Mouse (Mus musculus) embryonic stem cell, embryonic (primary cell): Measurements from ENCODE around the gene Fgfr2.

ENCODE experiments used
- CTCF ChIA-PET, 4 experiments: fragments of 300-600 bp in 2 of 4; fragments of 350-600 bp in 2 of 4; sonication (Branson Sonifier 250); formaldehyde crosslinking; loops; one replicate each; lab custom pipeline; 2022; ENCODE audit warnings: inconsistent platforms in 2 of 4; lab: Charles Lee
- POLR2A ChIA-PET, 4 experiments: fragments of 300-600 bp in 2 of 4; fragments of 350-600 bp in 2 of 4; sonication (Branson Sonifier 250); formaldehyde crosslinking; loops; one replicate each; lab custom pipeline; 2022; ENCODE audit warnings: antibody characterized with exemption in 4 of 4, inconsistent platforms in 1 of 4; lab: Charles Lee

Fgfr2 gene

GRCm38 (mm10) chr7:132273741-132274513 is 849.2 kb downstream of the Fgfr2 start:
- CTCF ChIA-PET = no interaction called here
- POLR2A ChIA-PET = interaction anchor here in 2 of 4 experiments (0.5 to 1.6 kb wide), 3 partner anchors 10 to 27 kb away, joined by 3 to 6 read pairs (median 4); no protein-coding TSS in a partner anchor

- POLR2A ChIA-PET = no interaction called here
Measured at GRCm38 (mm10) chr7:132272984-132273383, 850.2 kb downstream of the Fgfr2 start.

GRCm38 (mm10) chr7:132270364-132270763 is 852.8 kb downstream of the Fgfr2 start:
- CTCF ChIA-PET = no interaction called here
- POLR2A ChIA-PET = no interaction called here

More at GRCm38 (mm10) chr7:132272984-132273383, 850.2 kb downstream of the Fgfr2 start:
- CTCF ChIA-PET = no interaction called here

- CTCF ChIA-PET = interaction anchor here in 1 of 4 experiments (0.6 kb wide), 1 partner anchor 9 kb away, joined by 3 read pairs; no protein-coding TSS in a partner anchor
- POLR2A ChIA-PET = no interaction called here
Measured at GRCm38 (mm10) chr7:132269661-132270060, 853.5 kb downstream of the Fgfr2 start.

GRCm38 (mm10) chr7:132267721-132268498 is 855.2 kb downstream of the Fgfr2 start:
- CTCF ChIA-PET = no interaction called here

GRCm38 (mm10) chr7:132264763-132265162 is 858.4 kb downstream of the Fgfr2 start:
- CTCF ChIA-PET = no interaction called here
- POLR2A ChIA-PET = interaction anchor here in 1 of 4 experiments (1.0 kb wide), 1 partner anchor 10 kb away, joined by 3 read pairs; no protein-coding TSS in a partner anchor

More at GRCm38 (mm10) chr7:132267721-132268498, 855.2 kb downstream of the Fgfr2 start:
- POLR2A ChIA-PET = no interaction called here

- ChIA-PET POLR2A (interaction anchor here in 3 of 4 experiments (0.5 to 1.5 kb wide), 6 partner anchors 14 to 715 kb away, joined by 3 to 5 read pairs (median 3); partner anchors contain the start of gene Chst15 (in 2 of the 3)), CTCF (interaction anchor here in 3 of 4 experiments (0.6 to 0.9 kb wide), 3 partner anchors 50 to 635 kb away, joined by 3 to 8 read pairs (median 3); no protein-coding TSS in a partner anchor)
Measured at GRCm38 (mm10) chr7:132263186-132263585, 860.0 kb downstream of the Fgfr2 start.

- ChIA-PET POLR2A (interaction anchor here in 3 of 4 experiments (0.5 to 1.5 kb wide), 6 partner anchors 14 to 716 kb away, joined by 3 to 5 read pairs (median 3); partner anchors contain the start of gene Chst15 (in 2 of the 3)), CTCF (interaction anchor here in 2 of 4 experiments (0.6 to 0.7 kb wide), 2 partner anchors 453 to 636 kb away, joined by 3 to 8 read pairs; no protein-coding TSS in a partner anchor)
Measured at GRCm38 (mm10) chr7:132262696-132263095, 860.5 kb downstream of the Fgfr2 start.

GRCm38 (mm10) chr7:132261885-132262284 is 861.3 kb downstream of the Fgfr2 start:
- ChIA-PET POLR2A (interaction anchor here in 2 of 4 experiments (0.7 to 1.5 kb wide), 2 partner anchors 55 to 182 kb away, joined by 3 to 5 read pairs; partner anchors contain the start of gene Chst15 (in 1 of the 2)), CTCF (interaction anchor here in 1 of 4 experiments (1.0 kb wide), 1 partner anchor 210 kb away, joined by 3 read pairs; no protein-coding TSS in a partner anchor)

GRCm38 (mm10) chr7:132260632-132261031 is 862.5 kb downstream of the Fgfr2 start:
- ChIA-PET POLR2A (no interaction called here), CTCF (interaction anchor here in 1 of 4 experiments (1.0 to 1.1 kb wide), 2 partner anchors 56 to 211 kb away, joined by 3 read pairs; no protein-coding TSS in a partner anchor)

GRCm38 (mm10) chr7:132258817-132259216 is 864.3 kb downstream of the Fgfr2 start:
- POLR2A ChIA-PET = interaction anchor here in 1 of 4 experiments (0.6 kb wide), 1 partner anchor 794 kb away, joined by 4 read pairs; no protein-coding TSS in a partner anchor
- CTCF ChIA-PET = no interaction called here

- CTCF ChIA-PET = no interaction called here
- POLR2A ChIA-PET = no interaction called here
Measured at GRCm38 (mm10) chr7:132258216-132258615, 864.9 kb downstream of the Fgfr2 start.

GRCm38 (mm10) chr7:132253513-132253912 is 869.6 kb downstream of the Fgfr2 start:
- CTCF ChIA-PET = no interaction called here

GRCm38 (mm10) chr7:132253078-132253477 is 870.1 kb downstream of the Fgfr2 start:
- ChIA-PET POLR2A (interaction anchor here in 1 of 4 experiments (0.7 kb wide), 1 partner anchor 74 kb away, joined by 3 read pairs; no protein-coding TSS in a partner anchor), CTCF (no interaction called here)

More at GRCm38 (mm10) chr7:132253513-132253912, 869.6 kb downstream of the Fgfr2 start:
- POLR2A ChIA-PET = interaction anchor here in 1 of 4 experiments (0.7 kb wide), 1 partner anchor 74 kb away, joined by 3 read pairs; no protein-coding TSS in a partner anchor

GRCm38 (mm10) chr7:132249563-132250119 is 873.5 kb downstream of the Fgfr2 start:
- ChIA-PET POLR2A (interaction anchor here in 2 of 4 experiments (0.5 to 0.6 kb wide), 2 partner anchors 349 to 689 kb away, joined by 3 read pairs; no protein-coding TSS in a partner anchor), CTCF (interaction anchor here in 1 of 4 experiments (0.5 kb wide), 1 partner anchor 68 kb away, joined by 6 read pairs; the partner anchor contains the start of gene Chst15)

- ChIA-PET POLR2A (interaction anchor here in 1 of 4 experiments (0.7 kb wide), 1 partner anchor 409 kb away, joined by 4 read pairs; no protein-coding TSS in a partner anchor), CTCF (no interaction called here)
Measured at GRCm38 (mm10) chr7:132247567-132247966, 875.6 kb downstream of the Fgfr2 start.

GRCm38 (mm10) chr7:132247091-132247490 is 876.1 kb downstream of the Fgfr2 start:
- ChIA-PET CTCF (no interaction called here), POLR2A (no interaction called here)

- CTCF ChIA-PET = no interaction called here
- POLR2A ChIA-PET = interaction anchor here in 1 of 4 experiments (0.6 kb wide), 1 partner anchor 71 kb away, joined by 5 read pairs; the partner anchor contains the start of gene Chst15
Measured at GRCm38 (mm10) chr7:132245730-132246129, 877.4 kb downstream of the Fgfr2 start.
